Mouse (Mus musculus): ENCODE results near the gene Ppp4r2. TPM values are rescaled to one million over a fixed set of nuclear protein-coding genes. Genes with fewer than 3 reads are reported as not detected.
"Not testable (repeated sequence)": the region's sequence is repeated elsewhere in the genome, so short reads cannot be mapped to it uniquely, and the experiment has no call there.

Ppp4r2 gene
- polyA plus RNA-seq, 1 experiment from 2014 or later: 26.6 TPM

- Histone ChIP-seq H3K9me3 (ENCODE audit: control insufficient read depth, low read length) (no peaks in the 10 kb centered on the region), H3K36me3 (replicated peaks; ENCODE audit: control insufficient read depth, insufficient read depth) (peaks cover 38% of the 10 kb centered on the region), H3K4me1 (replicated peaks; ENCODE audit: control insufficient read depth, insufficient read depth, low read length) (no peaks in the 10 kb centered on the region), H3K27me3 (ENCODE audit: control insufficient read depth, insufficient read depth, low read length) (no peaks in the 10 kb centered on the region), H3K9ac (no peak overlapping the region), H3K4me3 (replicated peaks; ENCODE audit: low read length) (no peak overlapping the region), H3K27ac (no peak overlapping the region), H3K4me2 (replicated peaks) (no peak overlapping the region)
- DNase-seq (ENCODE audit: low spot score): no peak
- WGBS: 88% methylated on average over 5 of the region's 5 CpGs
- ATAC-seq (ENCODE audit: low FRiP score): no peak
These were observed 13.8 kb downstream of the Ppp4r2 start for GRCm38 (mm10) chr6:100847264-100847663.

DNA sequence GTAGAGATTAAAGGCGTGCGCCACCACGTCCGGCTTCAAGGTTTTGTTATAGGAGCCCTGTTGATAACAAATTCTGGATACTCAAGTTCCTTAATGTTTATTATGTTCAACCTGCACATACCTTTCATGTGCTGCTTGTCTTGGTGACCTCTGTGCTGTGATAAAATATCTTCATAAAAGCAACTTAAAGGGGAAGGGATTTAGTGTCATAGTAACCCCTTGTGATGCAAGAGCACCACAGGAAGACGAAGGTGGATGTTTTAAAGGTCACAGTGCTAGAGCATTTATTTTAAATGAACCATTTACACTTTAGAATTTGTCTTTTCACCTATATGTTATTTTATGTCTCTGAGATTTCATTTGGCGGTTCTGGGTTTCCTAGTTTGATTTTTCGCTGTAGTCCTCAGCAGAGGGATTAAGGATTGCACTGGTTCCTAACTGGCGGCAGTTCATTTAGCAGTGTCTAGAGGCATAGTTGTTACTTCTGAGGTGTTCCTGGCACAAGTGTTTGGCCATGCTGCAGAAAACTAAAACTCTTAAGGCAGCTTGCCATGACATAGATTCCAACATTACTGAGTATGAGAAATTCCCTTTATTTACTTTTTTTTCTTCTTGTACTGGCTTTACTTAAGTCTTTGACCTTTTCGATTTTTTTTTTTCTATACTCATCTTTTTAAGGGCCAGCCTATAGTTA is 15.4 kb downstream of the Ppp4r2 start:
- H3K4me2 ChIP-seq (replicated peaks): no peak overlapping the region
- no peak for ATAC-seq (ENCODE audit: low FRiP score)
- WGBS: 90% methylated on average over 9 of the region's 9 CpGs
- no peaks in the 10 kb centered on the region for H3K9me3 ChIP-seq (ENCODE audit: control insufficient read depth, low read length)
- no peaks in the 10 kb centered on the region for H3K27me3 ChIP-seq (ENCODE audit: control insufficient read depth, insufficient read depth, low read length)
- peaks cover 25% of the 10 kb centered on the region for H3K36me3 ChIP-seq (replicated peaks; ENCODE audit: control insufficient read depth, insufficient read depth)
- no peak overlapping the region for H3K9ac ChIP-seq
- no peak for DNase-seq (ENCODE audit: low spot score)
- H3K4me3 ChIP-seq (replicated peaks; ENCODE audit: low read length): no peak overlapping the region
- H3K27ac ChIP-seq: no peak overlapping the region
- H3K4me1 ChIP-seq (replicated peaks; ENCODE audit: control insufficient read depth, insufficient read depth, low read length): no peaks in the 10 kb centered on the region

- Histone ChIP-seq H3K4me1 (replicated peaks; ENCODE audit: control insufficient read depth, insufficient read depth, low read length) (no peaks in the 10 kb centered on the region), H3K27me3 (ENCODE audit: control insufficient read depth, insufficient read depth, low read length) (no peaks in the 10 kb centered on the region), H3K4me2 (replicated peaks) (no peak overlapping the region), H3K9me3 (ENCODE audit: control insufficient read depth, low read length) (no peaks in the 10 kb centered on the region), H3K36me3 (replicated peaks; ENCODE audit: control insufficient read depth, insufficient read depth) (peaks cover 25% of the 10 kb centered on the region), H3K4me3 (replicated peaks; ENCODE audit: low read length) (no peak overlapping the region), H3K27ac (no peak overlapping the region), H3K9ac (no peak overlapping the region)
- DNase-seq (ENCODE audit: low spot score) (no peak), ATAC-seq (ENCODE audit: low FRiP score) (no peak)
- 89% methylated on average over 9 of the region's 9 CpGs for WGBS
These were observed 17.3 kb downstream of the Ppp4r2 start for GRCm38 (mm10) chr6:100850671-100851081.

DNA sequence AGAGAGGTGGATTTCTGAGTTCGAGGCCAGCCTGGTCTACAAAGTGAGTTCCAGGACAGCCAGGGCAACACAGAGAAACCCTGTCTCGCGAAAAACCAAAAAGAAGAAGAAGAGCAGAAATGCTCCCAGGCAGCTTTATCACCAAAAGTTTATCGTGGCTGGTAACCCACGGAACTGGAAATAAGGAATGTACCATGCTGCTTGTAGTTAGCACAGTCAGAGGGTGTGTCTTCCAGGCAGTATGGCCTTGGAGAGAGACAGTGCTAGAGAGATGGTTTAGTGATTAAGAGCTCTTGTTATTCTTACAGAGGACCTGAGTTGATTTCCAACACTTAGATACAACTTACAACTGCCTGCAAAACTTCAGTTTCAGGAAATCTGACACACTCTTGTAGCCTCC is 17.7 kb downstream of the Ppp4r2 start:
- no peak for ATAC-seq (ENCODE audit: low FRiP score)
- no peaks in the 10 kb centered on the region for H3K27me3 ChIP-seq (ENCODE audit: control insufficient read depth, insufficient read depth, low read length)
- 96% methylated on average over 5 of the region's 5 CpGs for WGBS

GRCm38 (mm10) chr6:100865321-100865720 is 31.9 kb downstream of the Ppp4r2 start:
- WGBS: 86% methylated on average over 6 of the region's 6 CpGs
- Histone ChIP-seq H3K4me2 (replicated peaks) (no peak overlapping the region), H3K9ac (no peak overlapping the region), H3K4me3 (replicated peaks; ENCODE audit: low read length) (no peak overlapping the region), H3K9me3 (ENCODE audit: control insufficient read depth, low read length) (no peaks in the 10 kb centered on the region), H3K36me3 (replicated peaks; ENCODE audit: control insufficient read depth, insufficient read depth) (peaks cover 50% of the 10 kb centered on the region), H3K27ac (no peak overlapping the region), H3K4me1 (replicated peaks; ENCODE audit: control insufficient read depth, insufficient read depth, low read length) (no peaks in the 10 kb centered on the region), H3K27me3 (ENCODE audit: control insufficient read depth, insufficient read depth, low read length) (no peaks in the 10 kb centered on the region)
- DNase-seq (ENCODE audit: low spot score) (no peak), ATAC-seq (ENCODE audit: low FRiP score) (no peak)

More for the DNA sequence above, 17.7 kb downstream of the Ppp4r2 start:
- Histone ChIP-seq H3K9ac (no peak overlapping the region), H3K4me2 (replicated peaks) (no peak overlapping the region), H3K27ac (no peak overlapping the region), H3K9me3 (ENCODE audit: control insufficient read depth, low read length) (no peaks in the 10 kb centered on the region), H3K36me3 (replicated peaks; ENCODE audit: control insufficient read depth, insufficient read depth) (peaks cover 26% of the 10 kb centered on the region), H3K4me3 (replicated peaks; ENCODE audit: low read length) (no peak overlapping the region), H3K4me1 (replicated peaks; ENCODE audit: control insufficient read depth, insufficient read depth, low read length) (no peaks in the 10 kb centered on the region)
- DNase-seq (ENCODE audit: low spot score): no peak

DNA sequence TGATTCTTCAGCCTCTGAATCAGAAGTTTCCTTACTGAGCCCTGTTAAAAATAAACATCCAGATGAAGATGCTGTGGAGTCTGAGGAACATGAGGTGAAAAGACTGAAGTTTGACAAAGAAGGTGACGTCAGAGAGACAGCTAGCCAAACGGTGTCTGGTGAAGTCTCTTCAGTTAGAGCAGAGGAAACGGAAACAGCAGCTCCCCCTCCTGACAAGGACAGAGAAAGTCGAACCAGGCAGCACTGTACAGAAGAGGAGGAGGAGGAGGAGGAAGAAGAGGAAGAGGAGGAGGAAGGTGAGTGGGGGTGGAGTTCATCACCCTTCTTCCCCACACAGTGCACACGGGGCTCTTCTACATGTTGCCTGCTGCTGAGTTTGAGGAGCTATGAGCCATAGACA is 32.4 kb downstream of the Ppp4r2 start:
- not testable (repeated sequence) for H3K9me3 ChIP-seq (ENCODE audit: control insufficient read depth, low read length); H3K27me3 ChIP-seq (ENCODE audit: control insufficient read depth, insufficient read depth, low read length); H3K4me2 ChIP-seq (replicated peaks); H3K4me1 ChIP-seq (replicated peaks; ENCODE audit: control insufficient read depth, insufficient read depth, low read length); ATAC-seq (ENCODE audit: low FRiP score); H3K27ac ChIP-seq; H3K9ac ChIP-seq; DNase-seq (ENCODE audit: low spot score); H3K4me3 ChIP-seq (replicated peaks; ENCODE audit: low read length)
- 58% methylated on average over 4 of the region's 5 CpGs for WGBS
- H3K36me3 ChIP-seq (replicated peaks; ENCODE audit: control insufficient read depth, insufficient read depth): peaks cover 50% of the 10 kb centered on the region

GRCm38 (mm10) chr6:100866246-100866645 is 32.8 kb downstream of the Ppp4r2 start:
- not testable (repeated sequence) for H3K4me2 ChIP-seq (replicated peaks); H3K4me1 ChIP-seq (replicated peaks; ENCODE audit: control insufficient read depth, insufficient read depth, low read length); H3K9ac ChIP-seq; DNase-seq (ENCODE audit: low spot score); H3K27ac ChIP-seq; H3K9me3 ChIP-seq (ENCODE audit: control insufficient read depth, low read length); ATAC-seq (ENCODE audit: low FRiP score); H3K27me3 ChIP-seq (ENCODE audit: control insufficient read depth, insufficient read depth, low read length); H3K4me3 ChIP-seq (replicated peaks; ENCODE audit: low read length)
- WGBS: 94% methylated on average over 5 of the region's 5 CpGs
- H3K36me3 ChIP-seq (replicated peaks; ENCODE audit: control insufficient read depth, insufficient read depth): peaks cover 48% of the 10 kb centered on the region

DNA sequence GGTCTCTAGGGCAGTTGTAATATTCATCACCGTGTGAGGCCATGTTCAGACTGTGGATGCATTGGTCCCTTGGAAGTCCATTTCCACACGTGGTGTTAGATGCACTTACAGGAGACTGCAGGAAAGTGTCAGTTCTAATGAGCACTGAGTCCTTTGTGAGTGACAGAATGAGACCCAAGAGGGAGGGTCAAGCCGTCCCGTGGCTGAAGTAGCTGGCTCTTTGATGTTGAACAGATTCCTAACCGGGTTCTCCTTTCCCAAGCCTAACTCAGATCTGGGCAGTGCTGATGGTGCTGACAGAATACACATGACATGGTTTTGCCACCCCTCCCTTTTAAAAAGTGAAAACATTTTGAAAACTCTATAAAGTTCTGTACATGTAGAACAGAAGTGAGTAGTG is 35.4 kb downstream of the Ppp4r2 start:
- Histone ChIP-seq H3K36me3 (replicated peaks; ENCODE audit: control insufficient read depth, insufficient read depth) (peaks cover 26% of the 10 kb centered on the region), H3K4me1 (replicated peaks; ENCODE audit: control insufficient read depth, insufficient read depth, low read length) (no peaks in the 10 kb centered on the region), H3K4me3 (replicated peaks; ENCODE audit: low read length) (no peak overlapping the region), H3K9ac (no peak overlapping the region), H3K9me3 (ENCODE audit: control insufficient read depth, low read length) (no peaks in the 10 kb centered on the region), H3K27me3 (ENCODE audit: control insufficient read depth, insufficient read depth, low read length) (no peaks in the 10 kb centered on the region), H3K27ac (no peak overlapping the region), H3K4me2 (replicated peaks) (no peak overlapping the region)
- ATAC-seq (ENCODE audit: low FRiP score): no peak
- DNase-seq (ENCODE audit: low spot score): no peak
- 37% methylated on average over 5 of the region's 5 CpGs for WGBS

GRCm38 (mm10) chr6:100869909-100870308 is 36.5 kb downstream of the Ppp4r2 start:
- Histone ChIP-seq H3K27ac (no peak overlapping the region), H3K9ac (no peak overlapping the region), H3K9me3 (ENCODE audit: control insufficient read depth, low read length) (no peaks in the 10 kb centered on the region), H3K4me2 (replicated peaks) (no peak overlapping the region), H3K36me3 (replicated peaks; ENCODE audit: control insufficient read depth, insufficient read depth) (peaks cover 20% of the 10 kb centered on the region), H3K4me3 (replicated peaks; ENCODE audit: low read length) (no peak overlapping the region), H3K4me1 (replicated peaks; ENCODE audit: control insufficient read depth, insufficient read depth, low read length) (no peaks in the 10 kb centered on the region), H3K27me3 (ENCODE audit: control insufficient read depth, insufficient read depth, low read length) (no peaks in the 10 kb centered on the region)
- ATAC-seq (ENCODE audit: low FRiP score) (no peak), DNase-seq (ENCODE audit: low spot score) (no peak)
- WGBS: 86% methylated on average over 9 of the region's 9 CpGs

DNA sequence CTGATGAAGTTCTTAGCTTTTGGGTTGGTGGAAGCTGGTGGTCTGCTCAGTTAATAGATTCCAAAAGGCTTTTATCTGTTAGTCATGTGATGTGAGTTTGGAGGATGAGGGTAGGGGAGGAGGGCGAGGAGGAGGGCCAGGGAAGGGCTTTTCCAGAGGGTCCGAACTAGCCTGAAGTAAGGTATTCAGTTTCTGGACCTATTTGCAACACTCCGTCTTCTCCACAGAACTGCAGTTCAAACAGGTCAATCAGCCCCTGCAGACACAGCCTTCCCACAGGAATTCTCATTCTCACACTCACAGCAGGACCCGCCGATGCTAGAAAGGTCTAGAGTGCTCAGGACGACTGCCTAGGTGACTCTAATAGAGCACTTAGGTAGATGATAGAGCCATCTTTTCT is 39.8 kb downstream of the Ppp4r2 start:
- Histone ChIP-seq H3K4me2 (replicated peaks) (no peak overlapping the region), H3K9ac (no peak overlapping the region), H3K27me3 (ENCODE audit: control insufficient read depth, insufficient read depth, low read length) (no peaks in the 10 kb centered on the region), H3K4me1 (replicated peaks; ENCODE audit: control insufficient read depth, insufficient read depth, low read length) (no peaks in the 10 kb centered on the region), H3K36me3 (replicated peaks; ENCODE audit: control insufficient read depth, insufficient read depth) (peaks cover 4% of the 10 kb centered on the region; the same call in 1 of the 2 replicates), H3K9me3 (ENCODE audit: control insufficient read depth, low read length) (no peaks in the 10 kb centered on the region), H3K27ac (no peak overlapping the region), H3K4me3 (replicated peaks; ENCODE audit: low read length) (no peak overlapping the region)
- WGBS: 77% methylated on average over 6 of the region's 6 CpGs
- DNase-seq (ENCODE audit: low spot score): no peak
- no peak for ATAC-seq (ENCODE audit: low FRiP score)
